Mouse (Mus musculus): Measurements from ENCODE around the gene Atrnl1.
"Not testable (repeated sequence)": the region's sequence is repeated elsewhere in the genome, so short reads cannot be mapped to it uniquely, and the experiment has no call there.

Gene Atrnl1

GRCm38 (mm10) chr19:57817736-57818135 lies 206.9 kb downstream of the Atrnl1 start:
- ATAC-seq (ENCODE audit: low TSS enrichment), result no peak

GRCm38 (mm10) chr19:57823446-57823845 lies 212.6 kb downstream of the Atrnl1 start:
- ATAC-seq (ENCODE audit: low TSS enrichment), result no peak

- ATAC-seq (ENCODE audit: low TSS enrichment), result peak; percentile 99
Measured at GRCm38 (mm10) chr19:57825271-57826207, 214.7 kb downstream of the Atrnl1 start.

- no peak for ATAC-seq (ENCODE audit: low TSS enrichment)
Measured at GRCm38 (mm10) chr19:57833083-57833482, 222.2 kb downstream of the Atrnl1 start.

- no peak for ATAC-seq (ENCODE audit: low TSS enrichment)
Measured at GRCm38 (mm10) chr19:57837882-57838281, 227.0 kb downstream of the Atrnl1 start.

DNA sequence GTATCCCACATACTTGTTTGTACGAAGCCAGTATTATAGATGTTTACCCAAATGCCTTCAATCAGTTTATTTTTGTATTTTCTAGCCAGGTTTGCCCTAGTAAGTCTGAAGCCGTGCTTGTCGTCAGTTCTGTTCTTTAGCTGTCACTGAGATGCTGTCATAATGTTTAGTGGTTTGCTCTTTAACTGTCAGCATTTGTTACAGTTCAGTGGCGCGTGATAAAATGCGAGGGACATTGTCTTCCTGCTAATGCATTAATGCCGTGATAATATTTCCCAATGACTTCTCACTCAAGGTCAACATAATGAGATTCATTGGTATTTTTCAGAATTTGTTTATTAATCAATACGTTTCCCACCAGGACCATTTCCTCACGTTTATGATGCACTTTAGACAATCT lies 227.7 kb downstream of the Atrnl1 start:
- ATAC-seq (ENCODE audit: low TSS enrichment), result no peak

- no peak for ATAC-seq (ENCODE audit: low TSS enrichment)
Measured at GRCm38 (mm10) chr19:57849915-57850314, 239.1 kb downstream of the Atrnl1 start.

GRCm38 (mm10) chr19:57868350-57868749 lies 257.5 kb downstream of the Atrnl1 start:
- no peak for ATAC-seq (ENCODE audit: low TSS enrichment)

DNA sequence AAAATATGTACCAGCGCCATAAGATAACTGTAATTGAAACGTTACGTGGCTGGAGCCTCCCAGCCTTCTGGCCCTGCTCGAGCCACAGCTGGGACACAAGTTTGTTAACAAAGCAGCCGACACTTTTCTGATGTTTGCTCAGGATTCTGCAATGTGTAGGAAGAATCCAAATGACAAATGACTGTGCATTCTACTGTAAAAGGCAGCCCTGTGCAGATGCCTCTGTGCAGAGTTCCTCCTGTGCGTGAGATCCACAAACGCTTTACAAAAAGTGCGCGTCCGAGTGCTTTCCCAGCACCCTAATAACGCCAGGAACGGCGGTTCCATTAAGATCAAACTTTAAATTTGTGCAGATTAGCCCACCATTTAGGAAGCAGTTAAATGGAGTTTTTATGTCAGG lies 260.0 kb downstream of the Atrnl1 start:
- ATAC-seq (ENCODE audit: low TSS enrichment), result 0 out of 2 replicates have a peak, but pooled peaks have one; percentile 16

- ATAC-seq (ENCODE audit: low TSS enrichment), result no peak
Measured at GRCm38 (mm10) chr19:57876057-57876456, 265.2 kb downstream of the Atrnl1 start.

DNA sequence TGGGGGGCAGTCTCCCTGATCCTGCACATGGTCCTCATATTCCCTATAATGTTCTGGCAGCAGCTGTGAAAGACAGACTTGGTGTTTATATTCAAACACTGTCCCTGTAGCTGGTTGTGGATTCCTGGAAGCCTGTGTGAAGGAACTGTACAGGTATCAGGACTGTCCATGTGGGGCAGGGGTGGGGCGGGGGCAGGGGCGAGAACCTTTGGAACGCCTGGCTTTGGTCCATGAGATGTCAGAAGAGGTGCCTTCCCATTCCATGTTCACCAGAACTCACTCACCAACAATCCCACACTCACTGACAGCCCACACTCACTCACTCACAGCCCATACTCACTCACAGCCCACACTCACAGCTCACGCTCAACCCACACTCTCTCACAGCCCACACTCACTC lies 266.5 kb downstream of the Atrnl1 start:
- ATAC-seq (ENCODE audit: low TSS enrichment), result no peak

- no peak for ATAC-seq (ENCODE audit: low TSS enrichment)
Measured at GRCm38 (mm10) chr19:57878583-57878982, 267.7 kb downstream of the Atrnl1 start.

DNA sequence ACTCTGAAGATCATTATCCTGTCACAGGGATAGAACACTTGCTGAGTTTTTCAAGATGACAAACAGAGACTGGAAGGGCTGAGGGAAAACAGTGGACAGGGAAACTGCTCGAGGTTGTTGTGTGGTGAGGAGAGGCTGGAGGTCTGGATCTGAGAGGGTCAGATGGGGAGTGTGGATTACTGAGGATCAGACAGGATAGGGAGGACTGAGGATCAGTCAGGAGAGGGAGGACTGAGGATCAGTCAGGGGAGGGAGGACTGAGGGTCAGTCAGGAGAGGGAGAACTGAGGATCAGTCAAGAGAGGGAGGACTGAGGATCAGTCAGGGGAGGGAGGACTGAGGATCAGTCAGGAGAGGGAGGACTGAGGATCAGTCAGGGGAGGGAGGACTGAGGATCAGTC lies 269.0 kb downstream of the Atrnl1 start:
- ATAC-seq (ENCODE audit: low TSS enrichment), result not testable (repeated sequence)

DNA sequence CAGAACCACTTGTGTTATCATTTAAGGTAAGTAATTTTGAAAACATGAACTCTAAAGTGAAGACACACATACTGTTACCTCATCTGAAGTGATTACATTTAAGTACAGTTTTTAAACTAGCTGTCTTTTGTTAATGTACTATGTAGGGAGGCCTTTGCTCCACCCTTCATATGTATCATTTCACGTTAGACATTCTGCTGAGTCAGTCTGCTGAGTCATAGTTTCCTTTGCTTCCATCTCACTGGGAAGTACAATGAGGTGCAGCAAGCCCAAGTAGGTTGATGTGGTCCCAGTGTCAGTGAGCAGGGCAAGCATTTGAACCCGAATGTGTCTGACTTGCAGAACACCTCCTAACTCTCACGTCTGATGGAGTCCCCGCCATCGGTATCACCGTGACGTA lies 271.1 kb downstream of the Atrnl1 start:
- ATAC-seq (ENCODE audit: low TSS enrichment), result no peak

DNA sequence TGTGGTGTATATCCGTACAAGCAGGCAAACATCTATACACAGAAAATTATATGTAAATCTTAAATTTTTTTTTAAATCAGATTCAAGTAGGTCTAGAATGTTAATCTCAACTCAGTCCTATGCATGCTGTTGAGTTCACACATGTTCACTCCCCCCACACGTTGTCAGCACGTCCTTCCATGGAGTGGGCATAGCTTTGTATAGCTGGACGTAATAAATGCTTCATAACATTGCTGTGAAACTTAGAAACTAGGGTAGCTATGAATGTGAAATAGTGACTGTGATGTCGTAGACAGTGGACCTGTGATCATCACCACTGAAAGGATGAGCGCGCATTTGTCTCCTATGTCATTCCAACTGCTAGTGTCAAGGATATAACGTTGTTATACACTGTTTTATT lies 278.0 kb downstream of the Atrnl1 start:
- ATAC-seq (ENCODE audit: low TSS enrichment), result no peak

DNA sequence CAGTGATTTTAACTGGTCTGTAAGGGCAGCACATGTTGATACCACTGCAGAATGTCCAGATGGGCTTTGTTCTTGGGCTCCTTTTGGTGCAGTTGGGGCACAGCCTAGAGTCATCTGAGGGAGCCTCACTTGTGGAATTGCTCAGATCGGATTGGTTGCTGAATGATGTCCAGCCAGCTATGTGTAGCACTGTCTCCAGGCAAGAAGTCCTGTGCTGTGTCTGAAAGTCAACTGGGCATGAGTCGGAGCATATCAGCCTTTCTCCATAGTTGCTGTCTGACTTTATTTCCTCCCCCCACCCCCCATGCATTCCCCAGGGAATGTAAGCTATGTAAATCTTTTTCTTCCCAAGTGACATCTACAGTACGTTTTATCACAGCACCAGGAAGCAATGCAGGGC lies 278.9 kb downstream of the Atrnl1 start:
- no peak for ATAC-seq (ENCODE audit: low TSS enrichment)

GRCm38 (mm10) chr19:57890954-57891353 lies 280.1 kb downstream of the Atrnl1 start:
- ATAC-seq (ENCODE audit: low TSS enrichment), result no peak

GRCm38 (mm10) chr19:57894191-57894590 lies 283.4 kb downstream of the Atrnl1 start:
- no peak for ATAC-seq (ENCODE audit: low TSS enrichment)

GRCm38 (mm10) chr19:57900037-57900436 lies 289.2 kb downstream of the Atrnl1 start:
- no peak; the same call in 1 of the 2 replicates for ATAC-seq (ENCODE audit: low TSS enrichment)

DNA sequence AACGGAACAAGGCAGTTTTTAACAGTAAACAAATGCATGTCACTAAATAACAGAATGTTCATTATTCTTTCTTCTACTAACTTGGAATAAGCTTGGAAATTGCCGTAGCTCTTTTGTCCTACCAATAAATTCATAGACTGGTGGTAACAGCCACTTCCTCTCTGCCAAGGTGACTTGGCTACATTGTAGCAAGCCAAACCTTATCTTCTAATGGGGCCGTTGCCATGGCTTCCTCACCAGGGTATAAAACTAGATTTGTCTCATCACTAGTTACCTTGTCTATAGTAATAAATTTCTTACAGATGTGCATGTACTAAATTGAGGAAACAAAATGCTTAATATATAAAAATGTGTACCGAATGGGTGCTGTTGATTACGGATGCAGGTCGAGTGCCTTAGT lies 298.6 kb downstream of the Atrnl1 start:
- ATAC-seq (ENCODE audit: low TSS enrichment), result no peak

DNA sequence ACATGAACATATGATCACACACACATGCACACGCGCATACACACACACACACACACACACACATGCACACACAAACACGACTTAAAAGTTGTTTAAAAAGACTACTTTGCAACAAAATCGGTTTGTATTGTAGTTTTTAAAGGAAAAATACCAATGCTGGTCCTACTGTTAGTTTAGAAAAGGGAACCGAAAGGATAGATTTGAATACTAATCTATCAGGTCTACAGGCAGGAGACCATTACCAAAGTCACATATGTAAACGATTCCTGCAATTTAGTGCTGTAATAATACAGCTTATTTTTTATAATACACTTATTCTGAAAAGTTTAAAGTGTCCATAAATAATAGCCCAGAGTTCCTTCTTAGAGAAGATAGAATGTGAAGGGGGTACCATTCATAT lies 299.8 kb downstream of the Atrnl1 start:
- ATAC-seq (ENCODE audit: low TSS enrichment), result no peak

- no peak for ATAC-seq (ENCODE audit: low TSS enrichment)
Measured at GRCm38 (mm10) chr19:57916325-57916724, 305.5 kb downstream of the Atrnl1 start.

DNA sequence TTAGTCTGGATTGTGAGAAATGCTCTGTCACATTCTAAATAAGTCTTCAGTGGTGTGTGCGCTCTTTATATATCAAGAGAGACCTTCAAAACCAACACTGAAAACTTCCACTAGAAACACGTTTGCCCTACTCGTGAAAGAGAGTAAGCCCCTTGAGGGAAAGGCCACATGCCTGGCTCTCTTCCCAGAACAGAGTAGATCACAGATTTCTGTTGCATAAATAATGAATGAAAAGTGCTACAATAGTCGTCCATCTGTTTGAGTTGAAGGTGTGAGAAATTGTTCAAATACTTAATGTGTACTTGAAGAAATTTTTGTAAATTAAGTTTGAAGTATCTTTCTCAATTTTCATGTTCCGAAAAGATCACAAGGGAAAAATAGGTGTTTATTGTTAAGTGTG lies 312.2 kb downstream of the Atrnl1 start:
- no peak for ATAC-seq (ENCODE audit: low TSS enrichment)

DNA sequence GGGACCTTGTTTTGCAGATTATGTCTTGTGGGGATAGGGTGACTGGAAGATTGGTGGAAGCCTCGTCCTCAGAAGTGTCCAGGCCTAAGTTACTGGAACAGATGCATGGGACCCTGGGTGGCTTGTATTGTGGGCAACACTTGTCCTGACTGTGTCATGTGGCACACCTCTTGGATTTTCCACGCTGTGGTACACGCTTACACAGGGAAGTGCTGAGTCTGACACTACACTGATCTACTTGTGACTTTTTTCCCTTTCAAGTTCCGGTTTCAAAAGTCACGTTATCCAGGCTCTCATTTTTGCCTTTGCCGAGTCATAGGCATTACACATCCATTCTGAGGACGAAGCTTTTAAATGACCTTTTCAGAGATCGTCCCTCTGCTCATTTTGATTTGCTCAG lies 314.0 kb downstream of the Atrnl1 start:
- ATAC-seq (ENCODE audit: low TSS enrichment), result no peak

Data from frontal cortex, adult (tissue).